Mouse (Mus musculus) thymus, adult 2 months (tissue): ENCODE results near the gene Chst14.

Experiments
- CTCF ChIP-seq: fragments of 200-500 bp; IDR thresholded peaks from 2 replicates; pipeline ENCODE4 v1.5.1; 2012; ENCODE audit warnings: mild to moderate bottlenecking, control low read depth, low read length, moderate library complexity, borderline replicate concordance; ENCODE audit not compliant: control insufficient read depth, poor library complexity, insufficient read depth; ENCODE audit errors: extremely low read depth
- POLR2A ChIP-seq: fragments of 200-500 bp; IDR thresholded peaks from 2 replicates; pipeline ENCODE4 v1.6.1; 2012; ENCODE audit warnings: mild to moderate bottlenecking, low read length, control low read depth, moderate library complexity; ENCODE audit not compliant: control insufficient read depth, poor library complexity, insufficient read depth; ENCODE audit errors: extremely low read depth

- TF ChIP-seq CTCF (no peak), POLR2A (no peak)
Measured at GRCm38 (mm10) chr2:118897392-118897791, 28.9 kb upstream of the Chst14 start.
